Mouse (Mus musculus): ENCODE measurements at regions not wholly inside any gene's neighbourhood (a gene's known extent, or its start where the extent isn't known, plus 50 kb on each side); places are given as distances from the start of the nearest gene placed in this dataset.

- DNase-seq (ENCODE audit: low spot score in 2 of 2), result no peak
These were observed 70.5 kb downstream of the Tmx1 start for GRCm38 (mm10) chr12:70523379-70523778.

DNA sequence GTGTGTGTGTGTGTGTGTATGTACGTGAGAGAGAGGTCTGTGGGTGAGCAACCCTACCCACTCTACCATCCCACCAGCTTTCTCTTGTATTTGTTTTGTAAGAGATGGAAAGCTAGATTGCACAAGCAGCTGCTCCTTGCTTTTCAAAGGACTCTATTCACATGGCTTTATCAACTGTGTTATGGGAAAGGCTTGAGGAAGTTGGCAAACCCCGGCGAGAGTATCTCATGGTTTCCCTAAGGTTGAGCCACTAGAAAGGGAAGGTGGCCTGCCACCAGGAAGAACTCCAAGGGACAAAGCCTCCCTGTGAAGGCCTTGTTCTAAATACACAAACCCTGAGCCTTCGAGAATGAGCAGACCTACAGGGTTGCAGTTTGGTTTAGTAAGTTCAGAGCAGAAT is 71.8 kb downstream of the Tmx1 start:
- DNase-seq (ENCODE audit: low spot score in 2 of 2), result no peak

- DNase-seq (ENCODE audit: low spot score in 2 of 2), result no peak
These were observed 78.8 kb downstream of the Tmx1 start for GRCm38 (mm10) chr12:70531661-70532060.

- DNase-seq (ENCODE audit: low spot score in 2 of 2), result no peak
These were observed 79.3 kb downstream of the Tmx1 start for GRCm38 (mm10) chr12:70532225-70532624.

- DNase-seq (ENCODE audit: low spot score in 2 of 2), result no peak
These were observed 79.9 kb downstream of the Tmx1 start for GRCm38 (mm10) chr12:70532843-70533242.

- DNase-seq (ENCODE audit: low spot score in 2 of 2), result no peak
These were observed 80.6 kb downstream of the Tmx1 start for GRCm38 (mm10) chr12:70533375-70533935.

DNA sequence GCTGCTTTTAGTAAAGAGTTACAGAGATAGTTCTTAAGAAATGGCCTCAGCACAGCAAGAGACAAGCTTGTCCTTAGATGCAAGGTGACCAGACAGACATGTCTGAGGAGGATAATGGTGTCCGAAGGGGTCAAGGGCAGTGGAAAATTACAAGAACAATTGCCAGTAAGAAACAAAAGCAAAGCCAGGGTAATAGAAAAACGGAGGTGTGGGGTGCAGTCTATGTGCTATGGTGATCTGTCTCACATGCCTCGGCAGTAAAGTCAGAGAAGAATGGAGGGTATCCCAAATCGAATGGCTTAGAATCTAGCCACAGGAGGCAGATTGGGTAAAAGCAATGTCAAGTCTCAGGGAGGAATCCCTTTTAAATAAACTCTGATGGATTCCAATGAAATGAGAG is 86.2 kb downstream of the Tmx1 start:
- no peak for DNase-seq (ENCODE audit: low spot score in 2 of 2)

GRCm38 (mm10) chr12:70539856-70540255 is 87.0 kb downstream of the Tmx1 start:
- no peak for DNase-seq (ENCODE audit: low spot score in 2 of 2)

DNA sequence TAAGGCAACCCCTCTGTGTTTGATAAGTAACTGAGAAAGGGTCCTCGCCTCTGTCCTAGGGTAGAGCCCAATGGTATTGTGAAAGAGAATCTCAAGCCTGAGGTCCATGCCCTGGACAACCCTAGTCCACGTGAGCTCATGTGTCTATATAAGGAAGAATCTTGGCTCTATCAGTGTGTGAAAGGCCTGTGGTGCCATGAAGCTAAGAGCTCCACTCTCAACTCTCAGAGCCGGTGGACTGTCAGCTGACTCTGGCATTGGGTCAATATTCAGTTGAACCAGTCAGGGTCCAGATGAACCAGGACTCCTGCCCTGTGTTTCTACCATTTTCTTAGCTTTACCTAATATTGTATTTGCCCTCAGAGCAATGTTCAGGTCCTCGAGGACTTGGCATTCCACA is 88.5 kb downstream of the Tmx1 start:
- no peak for DNase-seq (ENCODE audit: low spot score in 2 of 2)

GRCm38 (mm10) chr12:70543299-70543698 is 90.4 kb downstream of the Tmx1 start:
- no peak for DNase-seq (ENCODE audit: low spot score in 2 of 2)

DNA sequence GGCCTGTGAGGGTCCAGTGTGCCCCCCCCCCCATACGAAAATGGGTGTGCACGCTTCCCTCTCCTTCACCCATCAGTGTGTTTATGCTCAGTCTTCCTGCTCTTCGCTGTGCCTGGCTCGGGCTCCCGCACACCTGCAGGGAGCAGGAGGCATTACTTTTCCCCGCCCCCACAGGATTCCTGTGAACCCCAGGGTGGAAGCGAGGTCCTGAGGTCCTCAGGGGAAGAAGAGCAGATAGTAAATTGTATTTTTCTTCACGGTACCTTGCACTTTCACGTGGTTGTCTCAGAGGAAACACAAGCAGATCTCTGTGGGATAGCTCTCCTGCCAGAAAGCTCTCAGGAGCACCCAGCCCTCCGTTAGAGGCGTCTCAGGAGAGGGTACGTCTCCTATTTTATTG is 91.4 kb downstream of the Tmx1 start:
- DNase-seq (ENCODE audit: low spot score in 2 of 2), result no peak

- DNase-seq (ENCODE audit: low spot score in 2 of 2), result peak; percentile 37 to 51
These were observed 92.1 kb downstream of the Tmx1 start for GRCm38 (mm10) chr12:70544850-70545510.

- DNase-seq (ENCODE audit: low spot score in 2 of 2), result no peak
These were observed 94.3 kb downstream of the Tmx1 start for GRCm38 (mm10) chr12:70547199-70547598.

GRCm38 (mm10) chr12:70549296-70549695 is 96.4 kb downstream of the Tmx1 start:
- no peak for DNase-seq (ENCODE audit: low spot score in 2 of 2)

DNA sequence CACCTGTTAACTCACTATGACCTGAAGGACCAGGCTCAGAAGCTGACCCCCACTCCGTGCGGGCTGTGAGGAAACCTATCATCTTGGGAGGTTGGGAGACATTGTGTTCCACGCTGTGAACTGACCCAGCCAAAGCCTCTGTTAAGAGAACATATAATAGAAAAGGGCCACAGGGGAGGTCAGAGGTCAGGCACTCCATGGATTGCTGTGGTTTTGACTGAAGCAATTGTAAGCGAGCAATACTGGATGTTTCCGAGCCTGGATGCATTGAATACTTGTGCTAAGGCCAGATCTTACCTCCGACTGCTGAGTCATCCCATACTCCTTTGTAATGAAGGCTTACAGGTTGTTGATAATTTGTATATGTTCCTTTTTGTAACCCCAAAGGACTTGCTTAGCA is 101.0 kb downstream of the Tmx1 start:
- DNase-seq (ENCODE audit: low spot score in 2 of 2), result no peak

DNA sequence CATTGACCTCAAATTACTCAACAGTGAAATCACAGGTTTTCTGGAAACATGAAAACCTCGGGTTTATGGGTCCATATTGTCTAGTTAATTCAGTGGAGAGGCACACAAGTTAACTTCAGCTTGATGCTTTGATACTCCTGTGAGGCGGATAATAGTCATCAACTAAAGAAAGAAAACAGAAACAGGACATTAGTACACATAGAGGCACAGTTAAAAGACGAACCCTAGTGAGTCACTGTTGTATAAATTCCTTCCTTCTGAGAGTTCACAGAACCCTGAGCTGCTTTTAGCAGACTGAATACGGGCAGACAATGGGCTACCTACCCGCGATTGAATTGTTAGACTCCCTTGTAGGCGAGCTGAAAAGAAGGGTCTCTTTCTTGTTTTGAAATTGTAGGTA is 101.7 kb downstream of the Tmx1 start:
- no peak for DNase-seq (ENCODE audit: low spot score in 2 of 2)

GRCm38 (mm10) chr12:70555723-70556122 is 102.8 kb downstream of the Tmx1 start:
- DNase-seq (ENCODE audit: low spot score in 2 of 2), result no peak

GRCm38 (mm10) chr12:70556820-70557219 is 103.9 kb downstream of the Tmx1 start:
- DNase-seq (ENCODE audit: low spot score in 2 of 2), result no peak

GRCm38 (mm10) chr12:70563446-70563845 is 110.6 kb downstream of the Tmx1 start:
- DNase-seq (ENCODE audit: low spot score in 2 of 2), result no peak

DNA sequence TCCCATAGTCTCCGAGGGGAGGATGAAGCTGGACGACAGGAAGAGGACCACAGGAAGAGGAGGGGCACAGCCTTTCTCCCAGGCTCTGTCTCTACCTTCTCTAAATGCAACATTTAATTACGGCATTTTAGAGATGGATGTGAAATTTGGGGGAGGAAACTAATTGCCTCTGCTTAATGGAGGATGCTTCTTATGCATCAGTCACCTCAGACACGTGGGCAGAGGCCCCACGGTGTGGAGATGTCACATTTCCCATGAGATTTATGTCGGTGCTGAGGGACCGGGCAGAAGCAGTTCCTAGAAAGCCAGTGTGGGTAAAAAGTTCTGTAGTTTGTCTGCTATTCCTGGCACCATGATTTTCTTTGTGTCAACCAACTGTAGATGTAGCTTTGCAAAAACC is 122.8 kb downstream of the Tmx1 start:
- DNase-seq (ENCODE audit: low spot score in 2 of 2), result no peak

DNA sequence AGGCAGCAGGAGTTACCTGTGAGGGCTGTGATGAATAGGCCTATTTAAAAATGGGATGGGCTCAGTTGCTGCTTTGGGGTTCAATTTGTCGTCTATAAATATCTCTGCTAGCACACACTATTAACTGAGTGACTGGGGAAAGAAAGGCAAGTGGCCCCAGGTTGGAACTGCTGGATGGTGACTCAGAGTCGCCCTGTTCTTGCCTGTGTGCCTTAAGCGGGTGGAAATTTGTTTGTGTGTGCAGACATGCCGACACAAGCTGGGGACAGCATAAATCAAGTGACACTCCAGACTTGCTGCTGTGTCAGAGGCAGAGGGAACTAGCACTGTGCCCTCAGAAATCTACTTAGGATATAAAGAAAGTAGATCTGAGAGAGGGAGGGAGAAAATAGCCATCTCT is 124.9 kb downstream of the Tmx1 start:
- DNase-seq (ENCODE audit: low spot score in 2 of 2), result no peak

DNA sequence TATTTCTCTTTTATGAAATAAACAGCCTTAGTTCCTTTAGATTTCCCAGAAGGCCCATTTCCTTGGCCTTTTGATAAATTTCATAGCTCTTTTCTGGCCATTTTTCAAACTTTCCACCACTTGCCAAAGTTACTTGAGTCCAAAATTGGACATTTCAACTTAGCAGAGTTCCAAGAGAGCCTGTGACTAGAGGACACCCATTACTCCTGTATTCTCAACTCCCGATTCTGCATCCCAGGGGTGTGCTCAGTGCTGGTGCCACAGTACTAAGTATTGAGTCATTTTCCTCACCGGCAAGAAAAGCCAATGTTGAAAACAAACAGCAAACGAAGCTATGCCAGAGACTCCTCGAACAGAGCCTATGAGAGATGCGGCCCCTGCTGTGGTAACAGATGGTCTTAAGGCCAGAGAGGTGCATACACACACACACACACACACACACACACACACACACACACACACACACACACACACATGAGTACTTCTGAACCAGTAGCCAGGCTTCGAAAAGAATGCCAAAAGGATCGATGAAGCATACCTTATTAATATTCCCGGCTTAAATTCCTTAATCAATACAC is 126.5 kb downstream of the Tmx1 start:
- DNase-seq (ENCODE audit: low spot score in 2 of 2), result no peak

DNA sequence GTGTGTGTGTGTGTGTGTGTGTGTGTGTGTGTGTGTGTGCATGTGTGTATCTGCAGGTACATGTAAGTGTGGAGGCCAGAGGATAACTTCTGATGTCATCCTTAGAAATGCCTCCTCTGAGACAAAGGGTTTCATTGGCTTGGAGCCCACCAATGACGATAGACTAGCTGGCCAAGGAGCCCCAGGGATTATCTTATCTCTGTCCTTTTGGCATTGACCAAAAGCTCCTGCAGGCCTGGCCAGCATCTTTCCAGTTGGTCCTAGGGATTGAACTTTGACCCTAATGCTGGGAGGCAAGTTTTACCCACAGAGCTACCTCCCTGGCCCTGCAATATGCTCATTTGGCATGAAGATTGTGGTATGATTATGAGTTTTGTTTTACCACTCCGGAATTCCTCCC is 133.3 kb downstream of the Tmx1 start:
- DNase-seq (ENCODE audit: low spot score in 2 of 2), result no peak
